Mouse (Mus musculus): ENCODE data around the gene Sgcd. TPM values are rescaled to one million over a fixed set of nuclear protein-coding genes. Genes with fewer than 3 reads are reported as not detected.

Sgcd gene
- polyA plus RNA-seq, 1 experiment: not detected

GRCm38 (mm10) chr11:47158089-47158488 is 830.7 kb downstream of the Sgcd start:
- TF ChIP-seq POLR2A (IDR thresholded peaks at IDR 0.05; ENCODE audit: insufficient read depth, low read depth, low read length) (no peak), CTCF (IDR thresholded peaks at IDR 0.05; ENCODE audit: insufficient read depth, low read depth, low read length) (no peak)
- 0 out of 2 replicates have a peak, but pooled peaks cover 2% of the 10 kb centered on the region for H3K4me1 ChIP-seq (ENCODE audit: control insufficient read depth, insufficient read depth, low read length)
- no peak overlapping the region for H3K27ac ChIP-seq (ENCODE audit: insufficient read depth, low read depth, low read length)
- H3K4me3 ChIP-seq (ENCODE audit: insufficient read depth, low read depth, low read length): no peak overlapping the region
- WGBS: 42% methylated on average over 1 of the region's 1 CpGs

GRCm38 (mm10) chr11:47156730-47157693 is 831.8 kb downstream of the Sgcd start:
- Histone ChIP-seq H3K4me3 (ENCODE audit: insufficient read depth, low read depth, low read length) (no peak overlapping the region), H3K27ac (ENCODE audit: insufficient read depth, low read depth, low read length) (peak overlapping the region; percentile 57; the same call in 1 of the 2 replicates), H3K4me1 (ENCODE audit: control insufficient read depth, insufficient read depth, low read length) (0 out of 2 replicates have a peak, but pooled peaks cover 2% of the 10 kb centered on the region)
- 28% methylated on average over 1 of the region's 1 CpGs for WGBS
- TF ChIP-seq CTCF (IDR thresholded peaks at IDR 0.05; ENCODE audit: insufficient read depth, low read depth, low read length) (no peak), POLR2A (IDR thresholded peaks at IDR 0.05; ENCODE audit: insufficient read depth, low read depth, low read length) (no peak)

GRCm38 (mm10) chr11:47154837-47155430 is 833.8 kb downstream of the Sgcd start:
- H3K27ac ChIP-seq (ENCODE audit: insufficient read depth, low read depth, low read length): no peak overlapping the region
- H3K4me3 ChIP-seq (ENCODE audit: insufficient read depth, low read depth, low read length): no peak overlapping the region
- TF ChIP-seq POLR2A (IDR thresholded peaks at IDR 0.05; ENCODE audit: insufficient read depth, low read depth, low read length) (no peak), CTCF (IDR thresholded peaks at IDR 0.05; ENCODE audit: insufficient read depth, low read depth, low read length) (no peak)
- 0 out of 2 replicates have a peak, but pooled peaks cover 2% of the 10 kb centered on the region for H3K4me1 ChIP-seq (ENCODE audit: control insufficient read depth, insufficient read depth, low read length)
- WGBS: 90% methylated on average over 5 of the region's 5 CpGs

GRCm38 (mm10) chr11:47149607-47150006 is 839.2 kb downstream of the Sgcd start:
- Histone ChIP-seq H3K4me3 (ENCODE audit: insufficient read depth, low read depth, low read length) (no peak overlapping the region), H3K27ac (ENCODE audit: insufficient read depth, low read depth, low read length) (no peak overlapping the region), H3K4me1 (ENCODE audit: control insufficient read depth, insufficient read depth, low read length) (no peaks in the 10 kb centered on the region)
- TF ChIP-seq POLR2A (IDR thresholded peaks at IDR 0.05; ENCODE audit: insufficient read depth, low read depth, low read length) (no peak), CTCF (IDR thresholded peaks at IDR 0.05; ENCODE audit: insufficient read depth, low read depth, low read length) (no peak)
- WGBS: 74% methylated on average over 9 of the region's 9 CpGs

GRCm38 (mm10) chr11:47139867-47140266 is 848.9 kb downstream of the Sgcd start:
- 93% methylated on average over 2 of the region's 2 CpGs for WGBS
- no peak for TF ChIP-seq POLR2A (IDR thresholded peaks at IDR 0.05; ENCODE audit: insufficient read depth, low read depth, low read length)
- Histone ChIP-seq H3K27ac (ENCODE audit: insufficient read depth, low read depth, low read length) (no peak overlapping the region), H3K4me3 (ENCODE audit: insufficient read depth, low read depth, low read length) (no peak overlapping the region), H3K4me1 (ENCODE audit: control insufficient read depth, insufficient read depth, low read length) (no peaks in the 10 kb centered on the region)

- Histone ChIP-seq H3K4me1 (ENCODE audit: control insufficient read depth, insufficient read depth, low read length) (no peaks in the 10 kb centered on the region), H3K4me3 (ENCODE audit: insufficient read depth, low read depth, low read length) (no peak overlapping the region), H3K27ac (ENCODE audit: insufficient read depth, low read depth, low read length) (no peak overlapping the region)
- WGBS: 66% methylated on average over 1 of the region's 1 CpGs
- no peak for TF ChIP-seq CTCF (IDR thresholded peaks at IDR 0.05; ENCODE audit: insufficient read depth, low read depth, low read length)
- TF ChIP-seq POLR2A (IDR thresholded peaks at IDR 0.05; ENCODE audit: insufficient read depth, low read depth, low read length): no peak
Measured at GRCm38 (mm10) chr11:47139271-47139670, 849.5 kb downstream of the Sgcd start.

GRCm38 (mm10) chr11:47132410-47132809 is 856.4 kb downstream of the Sgcd start:
- no peak for TF ChIP-seq POLR2A (IDR thresholded peaks at IDR 0.05; ENCODE audit: insufficient read depth, low read depth, low read length)
- TF ChIP-seq CTCF (IDR thresholded peaks at IDR 0.05; ENCODE audit: insufficient read depth, low read depth, low read length): no peak

GRCm38 (mm10) chr11:47130432-47130831 is 858.3 kb downstream of the Sgcd start:
- Histone ChIP-seq H3K4me3 (ENCODE audit: insufficient read depth, low read depth, low read length) (no peak overlapping the region), H3K27ac (ENCODE audit: insufficient read depth, low read depth, low read length) (no peak overlapping the region), H3K4me1 (ENCODE audit: control insufficient read depth, insufficient read depth, low read length) (0 out of 2 replicates have a peak, but pooled peaks cover 2% of the 10 kb centered on the region)
- 67% methylated on average over 3 of the region's 3 CpGs for WGBS
- TF ChIP-seq CTCF (IDR thresholded peaks at IDR 0.05; ENCODE audit: insufficient read depth, low read depth, low read length) (no peak), POLR2A (IDR thresholded peaks at IDR 0.05; ENCODE audit: insufficient read depth, low read depth, low read length) (no peak)

More at GRCm38 (mm10) chr11:47132410-47132809, 856.4 kb downstream of the Sgcd start:
- no peak overlapping the region for H3K27ac ChIP-seq (ENCODE audit: insufficient read depth, low read depth, low read length)
- H3K4me3 ChIP-seq (ENCODE audit: insufficient read depth, low read depth, low read length): no peak overlapping the region
- H3K4me1 ChIP-seq (ENCODE audit: control insufficient read depth, insufficient read depth, low read length): 0 out of 2 replicates have a peak, but pooled peaks cover 2% of the 10 kb centered on the region
- 97% methylated on average over 6 of the region's 6 CpGs for whole genome bisulfite sequencing

GRCm38 (mm10) chr11:47129992-47130391 is 858.8 kb downstream of the Sgcd start:
- H3K4me1 ChIP-seq (ENCODE audit: control insufficient read depth, insufficient read depth, low read length): 0 out of 2 replicates have a peak, but pooled peaks cover 2% of the 10 kb centered on the region
- TF ChIP-seq POLR2A (IDR thresholded peaks at IDR 0.05; ENCODE audit: insufficient read depth, low read depth, low read length) (no peak), CTCF (IDR thresholded peaks at IDR 0.05; ENCODE audit: insufficient read depth, low read depth, low read length) (no peak)
- H3K4me3 ChIP-seq (ENCODE audit: insufficient read depth, low read depth, low read length): no peak overlapping the region
- 54% methylated on average over 7 of the region's 7 CpGs for WGBS
- no peak overlapping the region for H3K27ac ChIP-seq (ENCODE audit: insufficient read depth, low read depth, low read length)

Data from olfactory bulb, adult 2 months (tissue).